Mouse (Mus musculus): ENCODE results near the gene Dusp19.

- TF ChIP-seq POLR2A (IDR thresholded peaks at IDR 0.05; ENCODE audit: insufficient read depth, low read length) (no peak), CTCF (IDR thresholded peaks at IDR 0.05; ENCODE audit: low read depth, low read length) (no peak)
Measured at GRCm38 (mm10) chr2:80596960-80597359, 19.9 kb upstream of the Dusp19 start.
